Mouse (Mus musculus) G1E (cell line): ENCODE results near the gene Abtb1. TPM values are rescaled to one million over a fixed set of nuclear protein-coding genes. Genes with fewer than 3 reads are reported as not detected.

ENCODE experiments used
- ATAC-seq: 2 replicates; pipeline ENCODE4 v1.8.0; 2016; ENCODE audit warnings: mild to moderate bottlenecking; ENCODE audit not compliant: insufficient number of reproducible peaks, poor library complexity, low FRiP score, severe bottlenecking; ENCODE audit errors: extremely low read depth
- DNase-seq: peaks from one replicate; pipeline ENCODE4 v3.0.0; 2012; ENCODE audit warnings: low spot score
- H3K27me3 ChIP-seq: 2 replicates; pipeline ENCODE4 v1.6.1; 2012; ENCODE audit warnings: mild to moderate bottlenecking, low read length, inconsistent platforms; ENCODE audit not compliant: insufficient read depth
- H3K36me3 ChIP-seq: replicated peaks from 2 replicates; pipeline ENCODE3; 2012; ENCODE audit warnings: mild to moderate bottlenecking, inconsistent platforms
- H3K4me1 ChIP-seq: 2 replicates; pipeline ENCODE4 v1.6.1; 2012; ENCODE audit warnings: low read depth, low read length, inconsistent platforms, mixed read lengths; ENCODE audit not compliant: insufficient read depth
- H3K4me3 ChIP-seq: 2 replicates; pipeline ENCODE4 v1.5.1; 2012; ENCODE audit warnings: low read depth, mild to moderate bottlenecking, inconsistent platforms, low read length, moderate library complexity, mixed read lengths
- H3K9me3 ChIP-seq: replicated peaks from 2 replicates; pipeline ENCODE4 v1.6.1; 2012; ENCODE audit warnings: inconsistent platforms
- CTCF ChIP-seq: IDR thresholded peaks from 2 replicates; pipeline ENCODE4 v1.5.1; 2012; ENCODE audit warnings: low read depth, low read length, inconsistent platforms, mixed read lengths
- GATA1 ChIP-seq: IDR thresholded peaks from 2 replicates; pipeline ENCODE4 v1.6.1; 2012; ENCODE audit warnings: borderline replicate concordance, low read length, inconsistent platforms, mixed read lengths
- GATA2 ChIP-seq: IDR thresholded peaks from 2 replicates; pipeline ENCODE4 v1.6.1; 2012; ENCODE audit warnings: low read depth, low read length, inconsistent platforms, borderline replicate concordance
- POLR2AphosphoS5 ChIP-seq: IDR thresholded peaks from 2 replicates; pipeline ENCODE4 v1.6.1; 2012; ENCODE audit warnings: low read depth, low read length, inconsistent platforms; ENCODE audit not compliant: insufficient replicate concordance
- TAL1 ChIP-seq: conservative IDR thresholded peaks from 2 replicates; pipeline ENCODE4 v1.6.1; 2012; ENCODE audit warnings: low read depth, low read length, inconsistent platforms, mixed read lengths
- polyA plus RNA-seq: library from polyadenylated mRNA; stranded (reverse); fragments of >175 nt; gene quantifications from 2 replicates; pipeline ENCODE4 v1.2.3, GENCODE M21; 2012
- total RNA-seq, 2 experiments: library from RNA; stranded (forward) in 1 of 2; stranded (reverse) in 1 of 2; fragments of 200-1000 nt in 1 of 2; fragments of >200 nt in 1 of 2; fragmentation: Nextera tagmentation in 1 of 2; gene quantifications; 2 replicates each; pipeline ENCODE4 v1.2.3; 2014 to 2017

Gene Abtb1
- total and polyA plus RNA-seq, 3 experiments = 17.5 to 50.3 (median 22.2) TPM

DNA sequence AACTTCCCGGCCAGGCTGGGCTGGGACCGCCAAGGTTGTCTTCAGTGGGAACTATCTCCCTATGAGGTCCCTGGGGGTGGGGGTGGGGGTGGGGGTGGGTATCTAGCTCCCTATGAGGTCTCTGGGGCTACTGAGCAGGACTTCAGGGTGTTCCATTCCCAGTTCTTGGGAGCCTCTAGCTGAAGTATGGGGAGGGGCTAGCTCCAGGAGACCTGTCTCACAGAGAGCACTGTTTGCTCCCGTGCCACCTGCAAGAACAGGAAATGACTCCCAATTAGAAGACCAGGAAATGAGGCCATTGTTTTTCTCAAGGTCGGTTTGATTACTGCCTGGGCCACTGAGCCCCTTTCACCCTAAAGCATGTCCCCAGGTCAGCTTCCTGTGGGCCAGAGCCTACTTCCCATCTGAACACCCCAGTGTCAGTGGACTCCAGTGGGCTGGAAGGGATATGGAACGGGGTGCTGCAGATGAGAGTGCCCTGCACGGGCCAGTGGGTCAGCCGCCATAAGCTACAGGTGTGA is 29.8 kb downstream of the Abtb1 start:
- peaks cover 57% of the 10 kb centered on the region for H3K27me3 ChIP-seq

DNA sequence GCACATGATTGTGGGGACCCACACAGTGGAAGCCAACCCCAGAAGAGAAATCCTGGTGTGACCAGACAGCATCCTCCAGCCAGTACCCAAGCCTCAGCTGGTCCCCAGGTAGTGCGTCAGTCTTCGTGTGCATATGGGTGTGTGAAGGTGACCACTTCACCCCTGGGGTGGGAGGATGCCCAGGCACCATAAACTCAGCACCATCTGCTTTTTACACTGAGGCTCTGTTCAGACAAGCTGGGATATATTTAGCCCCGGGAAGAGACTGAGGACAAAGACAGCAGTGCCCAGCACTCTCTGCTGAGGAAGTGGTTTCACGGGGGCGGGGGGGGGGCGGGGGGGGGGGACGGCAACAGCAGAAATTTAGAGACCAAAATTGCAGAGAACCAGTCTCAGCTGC is 30.4 kb downstream of the Abtb1 start:
- ATAC-seq (no peak), DNase-seq (no peak)
- H3K4me1 ChIP-seq = peaks cover 5% of the 10 kb centered on the region
- TF ChIP-seq GATA1 (no peak), CTCF (no peak)
- no peak overlapping the region for H3K4me3 ChIP-seq
- no peaks in the 10 kb centered on the region for H3K9me3 ChIP-seq
- H3K27me3 ChIP-seq = peaks cover 54% of the 10 kb centered on the region
- H3K36me3 ChIP-seq = no peaks in the 10 kb centered on the region

More for the DNA sequence above, 29.8 kb downstream of the Abtb1 start:
- peaks cover 5% of the 10 kb centered on the region for H3K4me1 ChIP-seq
- no peaks in the 10 kb centered on the region for H3K9me3 ChIP-seq
- H3K4me3 ChIP-seq = no peak overlapping the region
- ATAC-seq = no peak
- TF ChIP-seq GATA2 = no peak
- TF ChIP-seq GATA1 = no peak
- TF ChIP-seq TAL1 = no peak
- TF ChIP-seq CTCF = no peak
- TF ChIP-seq POLR2AphosphoS5 = no peak
- no peak for DNase-seq
- H3K36me3 ChIP-seq = no peaks in the 10 kb centered on the region

DNA sequence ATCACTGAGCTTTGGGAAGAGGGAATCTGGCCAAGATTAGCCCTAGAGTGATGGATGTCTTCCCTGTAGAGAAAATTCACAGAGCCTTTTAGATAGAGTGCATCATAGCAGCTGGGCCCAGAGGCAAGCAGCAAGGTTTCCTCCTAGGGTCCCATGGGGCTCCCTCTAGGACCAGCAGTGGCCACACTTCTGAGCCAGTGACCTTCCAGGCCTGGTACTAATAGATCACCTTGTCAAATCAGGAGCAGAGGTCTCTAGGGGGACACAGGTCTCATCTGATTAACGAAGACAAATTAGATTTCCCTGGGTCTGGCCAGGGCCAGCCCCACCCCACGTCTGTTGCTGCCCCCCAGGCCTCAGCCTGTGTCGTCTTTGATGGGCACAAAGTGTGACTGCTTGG is 31.5 kb downstream of the Abtb1 start:
- TF ChIP-seq CTCF (no peak), GATA2 (no peak), GATA1 (no peak), POLR2AphosphoS5 (no peak), TAL1 (no peak)
- no peak overlapping the region for H3K4me3 ChIP-seq
- DNase-seq (no peak), ATAC-seq (no peak)
- peaks cover 5% of the 10 kb centered on the region; the same call in 1 of the 2 replicates for H3K4me1 ChIP-seq
- no peaks in the 10 kb centered on the region for H3K36me3 ChIP-seq
- H3K27me3 ChIP-seq = peaks cover 45% of the 10 kb centered on the region
- H3K9me3 ChIP-seq = no peaks in the 10 kb centered on the region

DNA sequence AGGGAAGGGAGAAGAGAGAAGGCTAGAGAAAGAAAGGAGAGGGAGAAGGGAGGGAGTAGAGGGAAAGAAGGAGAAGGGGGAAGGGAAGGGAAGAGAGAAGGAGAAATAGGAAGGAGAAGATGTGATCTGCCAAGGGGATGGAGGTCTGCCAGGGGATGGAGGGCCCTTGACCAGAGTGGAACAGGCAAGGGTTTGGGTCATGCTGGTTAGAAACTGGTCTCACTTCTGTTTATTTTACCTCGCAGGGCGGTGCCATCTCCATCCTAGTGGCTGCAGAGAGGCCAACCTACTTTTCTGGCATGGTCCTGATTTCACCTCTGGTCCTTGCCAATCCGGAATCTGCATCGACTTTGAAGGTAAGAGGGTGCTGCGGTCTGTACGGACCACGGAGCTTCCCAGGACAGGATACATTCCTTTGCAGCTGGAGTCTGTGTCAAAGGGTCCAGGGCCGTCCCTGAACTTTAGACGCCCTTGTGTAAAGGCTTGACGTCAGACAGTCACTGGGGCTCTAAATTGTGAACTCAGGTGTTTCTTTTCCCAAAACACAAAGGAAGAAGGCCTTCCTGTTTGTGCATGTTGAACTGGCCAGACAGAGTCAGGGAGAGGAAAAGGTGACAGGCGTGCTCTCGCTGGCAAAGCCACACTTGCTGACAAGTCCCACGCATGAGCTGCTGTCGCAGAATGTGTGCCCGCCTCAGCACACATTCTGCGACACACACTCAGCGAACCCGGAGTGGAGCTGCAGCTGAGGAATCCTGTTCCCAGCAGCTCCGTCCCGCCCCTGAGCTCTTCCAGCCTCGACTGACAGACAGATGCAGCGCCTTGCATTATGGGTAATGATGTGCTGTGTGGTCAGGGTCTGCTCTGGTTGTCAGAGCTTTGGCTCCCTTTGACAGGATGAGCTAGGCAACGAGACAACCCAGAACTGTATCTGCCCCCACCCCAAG is 32.4 kb downstream of the Abtb1 start:
- DNase-seq (no peak), ATAC-seq (no peak)
- peaks cover 5% of the 10 kb centered on the region; the same call in 1 of the 2 replicates for H3K4me1 ChIP-seq
- TF ChIP-seq TAL1 = no peak
- no peak for TF ChIP-seq POLR2AphosphoS5
- TF ChIP-seq GATA2 = no peak
- TF ChIP-seq CTCF = no peak
- TF ChIP-seq GATA1 = no peak
- no peaks in the 10 kb centered on the region for H3K36me3 ChIP-seq
- peaks cover 40% of the 10 kb centered on the region for H3K27me3 ChIP-seq
- H3K4me3 ChIP-seq = no peak overlapping the region
- H3K9me3 ChIP-seq = no peaks in the 10 kb centered on the region

DNA sequence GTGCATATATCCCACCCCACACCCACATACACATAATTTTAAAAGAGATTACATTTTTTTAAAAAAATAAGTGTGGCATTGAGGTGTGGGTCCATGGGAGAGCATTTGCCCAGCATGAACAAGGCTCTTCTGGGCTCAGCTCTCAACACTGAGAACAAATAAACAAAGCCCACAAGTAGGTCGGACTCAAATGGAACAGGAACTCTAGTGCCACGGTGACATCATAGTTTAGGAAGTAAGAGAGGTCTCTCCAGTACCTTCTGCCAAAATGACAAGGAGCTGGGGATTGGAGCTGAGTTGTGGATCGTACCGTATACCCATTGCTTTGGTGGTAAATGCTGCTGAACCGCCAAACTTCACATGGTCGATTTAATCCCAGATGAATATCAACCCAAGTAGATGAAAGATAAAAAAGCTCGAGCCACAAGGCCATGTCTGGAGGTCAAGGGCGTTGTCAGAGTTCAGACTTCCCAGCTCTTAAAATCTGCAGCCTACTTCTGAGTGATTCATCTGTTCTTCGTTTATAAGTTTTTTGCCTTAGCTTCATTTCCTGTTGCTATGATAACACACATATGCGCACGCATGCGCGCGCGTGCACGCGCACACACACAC is 36.7 kb downstream of the Abtb1 start:
- no peak for TF ChIP-seq POLR2AphosphoS5
- TF ChIP-seq GATA1 = no peak
- TF ChIP-seq TAL1 = no peak
- no peak for TF ChIP-seq GATA2
- no peak for TF ChIP-seq CTCF
- no peak for DNase-seq
- Histone ChIP-seq H3K36me3 (no peaks in the 10 kb centered on the region), H3K9me3 (no peaks in the 10 kb centered on the region), H3K27me3 (peaks cover 45% of the 10 kb centered on the region), H3K4me3 (no peak overlapping the region), H3K4me1 (no peaks in the 10 kb centered on the region)
- ATAC-seq = no peak

DNA sequence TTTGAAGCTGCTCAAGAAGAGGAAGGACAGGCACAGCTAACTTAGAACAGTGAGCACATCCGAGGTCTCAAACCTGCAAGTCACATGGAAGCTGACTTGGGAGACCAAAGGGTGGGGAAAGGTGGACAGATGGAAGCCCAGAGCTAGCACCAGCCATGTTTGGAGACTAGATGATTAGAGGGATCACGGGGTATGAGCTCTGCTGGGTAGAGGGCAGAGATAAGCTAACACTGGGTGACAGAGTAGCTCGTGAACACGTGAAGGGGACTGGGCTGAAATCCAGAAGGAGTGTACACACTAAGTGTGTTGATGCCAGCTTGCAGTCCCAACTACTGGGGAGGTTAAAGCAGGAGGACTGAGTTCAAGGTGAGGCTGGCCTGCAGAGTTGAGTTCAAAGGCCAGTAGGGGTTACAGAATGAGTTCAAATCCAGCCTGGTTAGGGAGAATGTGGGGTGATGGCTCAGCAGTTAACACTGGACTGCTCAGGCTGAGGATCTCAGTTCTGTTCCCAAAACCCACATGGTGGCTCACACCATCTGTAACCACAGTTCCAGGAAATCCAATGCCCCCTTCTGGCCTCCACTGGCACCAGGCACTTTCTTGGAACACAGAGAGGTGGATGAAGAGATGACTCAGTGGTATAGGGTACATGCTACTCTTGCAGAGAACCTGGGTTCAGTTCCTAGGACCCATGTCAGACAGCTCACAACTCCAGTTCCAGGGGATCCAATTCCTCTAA is 37.7 kb downstream of the Abtb1 start:
- no peak for DNase-seq
- ATAC-seq = no peak
- Histone ChIP-seq H3K4me3 (no peak overlapping the region), H3K9me3 (no peaks in the 10 kb centered on the region), H3K27me3 (peaks cover 38% of the 10 kb centered on the region), H3K36me3 (no peaks in the 10 kb centered on the region), H3K4me1 (no peaks in the 10 kb centered on the region)
- TF ChIP-seq GATA1 (no peak), POLR2AphosphoS5 (no peak), TAL1 (no peak), CTCF (no peak), GATA2 (no peak)
